Mouse (Mus musculus) heart, embryonic 11.5 days (tissue): ENCODE measurements around the gene Pou2f3. TPM values are rescaled to one million over a fixed set of nuclear protein-coding genes. Genes with fewer than 3 reads are reported as not detected.
A peak's percentile ranks its signal among the peaks of the same experiment; 100 is the strongest.

Experiments
- ATAC-seq: fragments of 200-750 bp; cut with Nextera tagmentation; replicated peaks from 2 replicates; pipeline ENCODE4 v1.8.0; 2017; ENCODE audit warnings: moderate library complexity; ENCODE audit not compliant: insufficient number of reproducible peaks, low FRiP score, low TSS enrichment
- H3K27ac ChIP-seq: fragments of 300-500 bp; sonication (generic); 2 replicates; pipeline ENCODE4 v1.5.1; 2014; ENCODE audit warnings: mild to moderate bottlenecking, low read depth, low read length
- H3K27me3 ChIP-seq: fragments of 300-500 bp; sonication (generic); 2 replicates; pipeline ENCODE4 v1.6.1; 2014; ENCODE audit warnings: mild to moderate bottlenecking, low read length, mixed read lengths; ENCODE audit not compliant: control insufficient read depth, insufficient read depth
- H3K36me3 ChIP-seq: fragments of 300-500 bp; sonication (generic); 2 replicates; pipeline ENCODE4 v1.6.1; 2014; ENCODE audit warnings: mild to moderate bottlenecking, low read length, moderate library complexity, mixed read lengths; ENCODE audit not compliant: control insufficient read depth, insufficient read depth
- H3K4me1 ChIP-seq: fragments of 300-500 bp; sonication (generic); 2 replicates; pipeline ENCODE4 v1.6.1; 2014; ENCODE audit warnings: low read length; ENCODE audit not compliant: control insufficient read depth, insufficient read depth
- H3K4me2 ChIP-seq: fragments of 300-500 bp; sonication (generic); 2 replicates; pipeline ENCODE4 v1.6.1; 2014; ENCODE audit warnings: mild to moderate bottlenecking, moderate library complexity
- H3K4me3 ChIP-seq: fragments of 300-500 bp; sonication (generic); 2 replicates; pipeline ENCODE4 v1.5.1; 2014; ENCODE audit warnings: low read depth, low read length
- H3K9ac ChIP-seq: fragments of 300-500 bp; sonication (generic); 2 replicates; pipeline ENCODE4 v1.6.1; 2014; ENCODE audit warnings: mild to moderate bottlenecking, low read depth, low read length, moderate library complexity
- H3K9me3 ChIP-seq: fragments of 300-500 bp; sonication (generic); replicated peaks from 2 replicates; pipeline ENCODE4 v1.6.1; 2016; ENCODE audit warnings: low read length; ENCODE audit not compliant: control insufficient read depth
- WGBS: fragments of 180-500 bp; shearing (Covaris S2); extraction: QIAGEN DNeasy Blood & Tissue Kit; methylation state at CpG from one replicate; pipeline ENCODE4 v1.1.7; 2014; ENCODE audit not compliant: insufficient replicate concordance; 5-methylcytosine and 5-hydroxymethylcytosine counted together
- polyA plus RNA-seq: library from polyadenylated mRNA; unstranded; fragments of >200 nt; fragmentation: Nextera tagmentation; extraction: Ambion mirVana; gene quantifications from 2 replicates; pipeline ENCODE4 v1.2.1, GENCODE M21; 2014

The Pou2f3 gene
- polyA plus RNA-seq, 1 experiment from 2014 or later: not detected

DNA sequence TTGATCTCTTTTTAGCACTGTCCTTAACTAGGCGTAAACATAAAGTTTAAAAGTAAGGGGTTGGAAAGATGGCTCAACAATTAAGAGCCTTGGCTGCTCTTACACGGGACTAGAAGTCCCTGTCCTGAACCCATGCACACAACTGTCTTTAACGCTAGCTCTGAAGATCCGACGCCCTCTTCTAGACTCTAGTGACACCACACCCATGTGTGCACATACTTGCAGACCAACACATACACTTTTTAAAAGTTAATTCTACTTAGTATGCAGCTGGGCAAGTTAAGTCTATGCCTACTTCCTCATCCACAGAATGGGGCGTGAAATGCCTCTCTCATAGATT lies 93.2 kb downstream of the Pou2f3 start:
- Histone ChIP-seq H3K27ac (no peak overlapping the region), H3K4me1 (0 out of 2 replicates have a peak, but pooled peaks cover 8% of the 10 kb centered on the region), H3K4me3 (no peak overlapping the region), H3K27me3 (no peaks in the 10 kb centered on the region), H3K36me3 (no peaks in the 10 kb centered on the region), H3K9ac (no peak overlapping the region), H3K9me3 (no peaks in the 10 kb centered on the region), H3K4me2 (no peak overlapping the region)
- no peak for ATAC-seq
- 81% methylated on average over 6 of the region's 6 CpGs for WGBS

DNA sequence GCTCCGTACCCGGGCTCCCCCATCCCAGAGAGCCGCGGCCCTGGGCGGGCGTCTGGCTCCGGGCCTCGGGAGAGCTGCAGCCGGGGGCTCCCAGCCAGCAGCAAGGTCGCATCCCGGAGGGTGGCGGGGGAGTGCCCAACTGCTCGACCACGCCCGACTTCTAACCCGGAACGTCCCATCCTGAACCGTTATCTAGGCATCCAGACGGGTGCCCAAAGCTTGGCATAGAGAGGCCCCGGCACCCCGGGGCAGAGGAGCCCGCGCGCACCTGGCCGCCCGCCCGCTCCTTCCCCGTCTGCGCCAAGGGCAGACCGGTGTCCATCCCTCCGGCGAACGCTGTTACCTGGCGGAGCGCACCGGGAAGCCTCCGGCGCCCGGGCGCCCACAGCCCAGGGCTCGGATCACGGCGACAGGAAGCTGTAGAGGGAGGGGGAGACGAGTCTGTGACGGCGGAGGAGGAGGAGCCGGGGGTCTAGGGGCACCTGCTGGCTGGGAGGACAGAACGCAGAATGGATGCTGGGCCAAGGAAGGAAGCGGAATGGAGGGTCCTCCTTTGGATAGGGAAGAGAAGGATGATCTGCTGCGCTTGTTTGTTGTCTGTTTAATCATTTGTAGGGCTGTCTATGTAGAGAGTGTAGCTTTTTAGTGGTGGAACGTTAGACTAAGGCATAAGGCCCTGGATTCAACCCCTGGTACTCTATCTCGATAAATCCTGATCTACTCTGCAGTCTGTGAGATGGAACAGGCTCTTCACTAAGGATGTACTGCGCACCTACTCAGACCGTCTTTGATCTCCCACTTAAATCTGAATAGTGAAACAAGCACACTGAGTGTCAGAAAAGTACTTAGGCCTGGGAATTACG lies 93.8 kb downstream of the Pou2f3 start, which contains the start of gene Tmem136:
Gene Tmem136, minus strand, starts transcription at position 437 of the 863 bp plus-strand sequence.
- WGBS: 4% methylated on average over 54 of the region's 55 CpGs
- no peaks in the 10 kb centered on the region for H3K9me3 ChIP-seq
- ATAC-seq: peak; percentile 85

GRCm38 (mm10) chr9:43115431-43116133 lies 94.6 kb downstream of the Pou2f3 start:
- no peaks in the 10 kb centered on the region for H3K9me3 ChIP-seq
- 0 out of 2 replicates have a peak, but pooled peaks cover 8% of the 10 kb centered on the region for H3K4me1 ChIP-seq
- H3K9ac ChIP-seq: peak overlapping the region; percentile 83
- ATAC-seq: no peak
- peak overlapping the region; percentile 73 for H3K27ac ChIP-seq
- WGBS: 20% methylated on average over 12 of the region's 12 CpGs
- no peaks in the 10 kb centered on the region for H3K27me3 ChIP-seq
- H3K4me2 ChIP-seq: peak overlapping the region; percentile 66
- peaks cover 3% of the 10 kb centered on the region for H3K36me3 ChIP-seq
- peak overlapping the region; percentile 91 for H3K4me3 ChIP-seq

More for the DNA sequence above, 93.8 kb downstream of the Pou2f3 start, which contains the start of gene Tmem136:
- peaks cover 3% of the 10 kb centered on the region; the same call in 1 of the 2 replicates for H3K36me3 ChIP-seq
- H3K4me2 ChIP-seq: peak within 1 kb of the TSS; percentile 66
- H3K27ac ChIP-seq: peak within 1 kb of the TSS; percentile 73
- no peaks in the 10 kb centered on the region for H3K27me3 ChIP-seq
- peak within 1 kb of the TSS; percentile 91 for H3K4me3 ChIP-seq
- 0 out of 2 replicates have a peak, but pooled peaks cover 8% of the 10 kb centered on the region for H3K4me1 ChIP-seq
- peak within 1 kb of the TSS; percentile 83 for H3K9ac ChIP-seq

GRCm38 (mm10) chr9:43114833-43115232 lies 95.3 kb downstream of the Pou2f3 start:
- no peak overlapping the region for H3K4me3 ChIP-seq

GRCm38 (mm10) chr9:43110286-43110980 lies 99.7 kb downstream of the Pou2f3 start:
- Histone ChIP-seq H3K27ac (no peak overlapping the region), H3K36me3 (peaks cover 3% of the 10 kb centered on the region), H3K4me1 (peaks cover 9% of the 10 kb centered on the region; the same call in 1 of the 2 replicates), H3K9ac (no peak overlapping the region), H3K9me3 (no peaks in the 10 kb centered on the region), H3K27me3 (no peaks in the 10 kb centered on the region), H3K4me2 (no peak overlapping the region), H3K4me3 (no peak overlapping the region)
- no peak for ATAC-seq
- 84% methylated on average over 8 of the region's 8 CpGs for WGBS

More at GRCm38 (mm10) chr9:43114833-43115232, 95.3 kb downstream of the Pou2f3 start:
- 0 out of 2 replicates have a peak, but pooled peaks cover 8% of the 10 kb centered on the region for H3K4me1 ChIP-seq
- H3K27ac ChIP-seq: no peak overlapping the region
- no peaks in the 10 kb centered on the region for H3K27me3 ChIP-seq
- no peak overlapping the region for H3K9ac ChIP-seq
- peaks cover 3% of the 10 kb centered on the region for H3K36me3 ChIP-seq
- 87% methylated on average over 4 of the region's 4 CpGs for WGBS
- no peaks in the 10 kb centered on the region for H3K9me3 ChIP-seq
- H3K4me2 ChIP-seq: peak overlapping the region; percentile 66; the same call in 1 of the 2 replicates
- ATAC-seq: no peak

DNA sequence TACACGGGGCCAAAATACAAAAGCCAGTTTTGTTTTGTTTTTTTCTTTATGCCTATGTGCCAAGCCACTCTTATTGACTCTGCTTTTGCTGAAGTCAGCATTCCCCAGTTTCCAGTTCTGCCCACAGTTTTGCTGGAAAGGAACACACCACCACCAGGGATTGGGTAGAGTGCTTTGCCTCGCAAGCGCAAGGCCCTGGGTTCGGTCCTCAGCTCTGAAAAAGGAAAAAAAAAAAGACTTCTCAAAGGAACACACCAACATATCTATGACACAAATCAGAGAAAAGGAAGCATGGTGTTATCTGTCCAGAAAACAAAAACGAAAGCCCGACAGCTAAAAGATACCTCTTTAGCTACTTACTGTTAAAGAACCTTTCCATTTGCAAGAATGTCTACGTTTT lies 101.0 kb downstream of the Pou2f3 start:
- Histone ChIP-seq H3K27ac (no peak overlapping the region), H3K4me3 (no peak overlapping the region), H3K4me1 (peaks cover 7% of the 10 kb centered on the region; the same call in 1 of the 2 replicates), H3K9ac (no peak overlapping the region), H3K4me2 (no peak overlapping the region), H3K36me3 (peaks cover 3% of the 10 kb centered on the region), H3K27me3 (no peaks in the 10 kb centered on the region), H3K9me3 (no peaks in the 10 kb centered on the region)
- 78% methylated on average over 7 of the region's 7 CpGs for WGBS
- no peak for ATAC-seq

- Histone ChIP-seq H3K36me3 (peaks cover 3% of the 10 kb centered on the region), H3K9ac (no peak overlapping the region), H3K27ac (no peak overlapping the region), H3K4me2 (no peak overlapping the region), H3K27me3 (no peaks in the 10 kb centered on the region), H3K9me3 (no peaks in the 10 kb centered on the region), H3K4me3 (no peak overlapping the region), H3K4me1 (peaks cover 7% of the 10 kb centered on the region; the same call in 1 of the 2 replicates)
- WGBS: 87% methylated on average over 3 of the region's 3 CpGs
- no peak for ATAC-seq
These were observed 101.4 kb downstream of the Pou2f3 start for GRCm38 (mm10) chr9:43108721-43109120.

- peaks cover 3% of the 10 kb centered on the region for H3K36me3 ChIP-seq
- no peak overlapping the region for H3K4me2 ChIP-seq
- no peak overlapping the region for H3K9ac ChIP-seq
- H3K4me3 ChIP-seq: no peak overlapping the region
- WGBS: 73% methylated on average over 1 of the region's 1 CpGs
- no peaks in the 10 kb centered on the region for H3K27me3 ChIP-seq
- H3K9me3 ChIP-seq: no peaks in the 10 kb centered on the region
- peaks cover 9% of the 10 kb centered on the region for H3K4me1 ChIP-seq
- ATAC-seq: no peak
- no peak overlapping the region for H3K27ac ChIP-seq
These were observed 102.1 kb downstream of the Pou2f3 start for GRCm38 (mm10) chr9:43108081-43108480.
